Mouse (Mus musculus): ENCODE data around the gene Arpc1b.

Gene Arpc1b

GRCm38 (mm10) chr5:145161361-145161760 is 47.3 kb downstream of the Arpc1b start:
- DNase-seq (ENCODE audit: low read depth, low spot score): no peak

DNA sequence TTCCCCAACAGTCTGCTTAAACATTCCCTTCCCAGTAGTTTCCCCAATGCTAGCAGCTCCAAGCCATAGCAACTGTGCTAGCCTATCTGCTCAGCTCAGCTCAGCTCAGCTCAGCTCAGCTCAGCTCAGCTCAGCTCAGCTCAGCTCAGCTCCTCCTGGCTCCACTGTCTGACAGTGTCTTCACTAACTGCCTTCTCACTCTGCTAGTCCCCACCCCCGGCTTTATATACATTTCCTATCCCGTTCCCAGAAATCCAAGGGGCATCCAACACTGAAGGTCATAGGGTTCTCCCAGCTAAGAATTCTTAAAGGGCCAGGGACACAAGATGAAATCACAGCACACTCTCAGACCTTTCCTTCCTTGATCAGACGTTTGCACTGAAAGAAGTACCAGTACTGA is 50.7 kb downstream of the Arpc1b start:
- no peak for DNase-seq (ENCODE audit: low read depth, low spot score)

GRCm38 (mm10) chr5:145165184-145165583 is 51.2 kb downstream of the Arpc1b start:
- DNase-seq (ENCODE audit: low read depth, low spot score): no peak

- peak; percentile 99 for DNase-seq (ENCODE audit: low read depth, low spot score)
Measured at GRCm38 (mm10) chr5:145166536-145167305, 52.7 kb downstream of the Arpc1b start, which contains the start of the genes Ptcd1 and Cpsf4. Gene Ptcd1 (minus strand): TSS chr5:145167108. Gene Cpsf4 (plus strand): TSS chr5:145167213.

- no peak for DNase-seq (ENCODE audit: low read depth, low spot score)
Measured at GRCm38 (mm10) chr5:145167306-145167661, 53.3 kb downstream of the Arpc1b start.

DNA sequence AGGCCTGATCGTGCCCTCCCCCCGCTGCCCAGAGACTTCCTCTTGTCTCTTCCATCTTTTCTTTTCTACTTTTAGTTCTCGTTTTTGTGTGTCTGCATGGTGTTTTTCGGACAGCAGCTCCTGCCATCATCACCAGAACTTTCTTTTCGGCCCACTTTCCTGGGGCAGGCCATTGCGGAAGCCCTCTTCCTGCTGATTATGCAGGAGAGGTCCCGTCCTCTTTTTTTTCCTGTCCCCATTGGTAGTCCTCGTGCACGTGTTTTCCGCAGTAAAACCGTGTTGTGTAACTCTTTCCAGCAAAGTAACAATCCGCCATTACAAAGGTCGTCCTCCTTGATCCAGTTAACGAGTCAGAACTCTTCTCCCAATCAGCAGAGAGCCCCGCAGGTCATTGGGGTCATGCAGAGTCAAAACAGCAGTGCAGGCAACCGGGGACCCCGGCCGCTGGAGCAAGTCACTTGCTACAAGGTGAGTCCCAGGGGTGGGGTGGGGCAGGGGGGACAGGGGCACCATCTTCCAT is 64.5 kb downstream of the Arpc1b start:
- DNase-seq (ENCODE audit: low read depth, low spot score): no peak
